Mouse (Mus musculus) layer of hippocampus, adult 8-10 months (tissue): ENCODE results near the gene Zfp113. TPM values are rescaled to one million over a fixed set of nuclear protein-coding genes. Genes with fewer than 3 reads are reported as not detected.
A peak's percentile ranks its signal among the peaks of the same experiment; 100 is the strongest.
"Not testable (repeated sequence)": the region's sequence is repeated elsewhere in the genome, so short reads cannot be mapped to it uniquely, and the experiment has no call there.

Source experiments
- DNase-seq, 2 experiments: peaks; one replicate each; pipeline ENCODE4 v3.0.0; 2022; ENCODE audit warnings: low spot score in 2 of 2
- microRNA-seq, 2 experiments: library from miRNA; unstranded; fragments of <30 nt; microRNA quantifications; one replicate each; pipeline ENCODE4 v1.2.0; 2022
- total RNA-seq, 4 experiments: library from RNA; stranded (reverse); gene quantifications; 2 replicates each; pipeline ENCODE4 v1.2.4; 2022

Zfp113 gene
- total RNA-seq, 4 experiments from 2014 or later, result 10.1 to 14.6 (median 13.2) TPM

DNA sequence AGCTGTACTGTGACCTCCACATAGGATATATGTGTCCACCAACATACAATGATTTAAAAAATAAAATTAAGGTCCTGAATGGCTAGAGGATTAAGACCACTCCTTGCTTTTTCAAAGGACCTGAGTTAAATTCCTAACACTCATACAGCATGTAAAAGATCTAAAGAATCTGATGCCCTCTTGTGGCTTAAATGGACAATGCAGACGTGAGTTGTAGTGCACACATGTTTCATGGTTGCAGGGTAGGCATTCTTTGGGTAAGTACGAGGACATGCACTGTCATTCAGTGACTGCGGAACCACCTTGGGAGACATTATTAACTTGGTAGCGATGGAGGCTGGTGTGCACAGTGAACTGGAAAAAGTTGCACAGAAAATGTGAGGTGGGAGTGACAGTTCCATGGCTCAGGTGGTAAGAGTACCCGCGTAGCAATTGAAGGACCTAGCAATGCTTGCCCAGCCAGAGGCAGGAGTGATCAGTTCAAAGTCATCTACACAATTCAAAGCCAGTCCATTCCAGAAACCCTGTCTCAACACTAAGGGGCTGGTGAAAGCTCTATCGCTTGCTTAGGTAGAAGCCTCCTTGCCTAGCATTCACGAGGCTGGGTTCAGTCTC, 17.5 kb downstream of the Zfp113 start:
- no peak for DNase-seq

DNA sequence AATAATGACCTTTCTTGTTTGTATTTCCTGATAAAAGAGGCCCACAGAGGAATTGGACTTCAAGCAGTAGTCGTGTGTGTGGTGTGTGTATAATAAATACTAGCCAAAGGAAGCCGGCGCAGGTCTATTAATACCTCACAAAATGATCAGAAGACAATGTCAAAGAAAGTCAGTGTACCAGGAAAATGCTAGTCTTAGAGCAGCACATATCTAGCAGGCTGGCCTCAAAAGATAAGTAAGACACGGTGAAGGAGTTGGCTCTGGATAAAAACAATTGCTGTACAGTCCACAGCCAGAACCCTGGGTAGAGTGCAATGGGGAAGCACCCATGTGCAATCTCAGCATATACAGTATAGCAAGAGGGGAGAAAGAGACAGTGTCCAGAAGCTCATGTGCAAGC, 18.3 kb downstream of the Zfp113 start:
- no peak for DNase-seq

DNA sequence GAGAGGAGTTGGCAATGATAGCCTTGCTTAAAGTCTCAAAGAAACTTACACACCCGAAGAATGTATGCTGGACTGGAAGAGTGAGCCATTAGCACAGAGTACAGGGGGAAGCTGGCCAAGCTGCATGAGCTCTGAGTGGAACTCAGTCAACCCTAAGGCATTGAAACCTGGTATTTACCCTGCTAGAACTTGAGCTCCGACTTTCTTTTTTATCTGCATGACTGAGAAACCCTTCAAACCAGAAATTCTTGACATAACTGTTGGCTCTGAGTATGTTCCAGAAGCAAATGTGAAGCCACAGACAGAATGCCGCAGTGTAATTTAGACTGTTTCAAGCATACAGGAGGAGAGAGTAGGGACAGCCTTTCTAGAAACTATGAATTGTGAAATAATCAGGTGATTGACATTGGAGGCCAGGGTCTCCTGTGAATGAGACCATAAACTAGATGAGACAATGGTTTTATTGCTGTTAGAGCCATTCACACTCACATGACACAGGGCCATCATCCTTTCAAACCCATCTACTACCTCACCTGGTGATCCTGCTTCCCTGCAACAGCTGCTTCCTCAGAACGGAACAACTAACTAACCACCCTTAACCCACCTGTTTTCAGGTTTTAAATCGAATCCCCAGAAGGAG, 23.0 kb downstream of the Zfp113 start:
- DNase-seq, result no peak

DNA sequence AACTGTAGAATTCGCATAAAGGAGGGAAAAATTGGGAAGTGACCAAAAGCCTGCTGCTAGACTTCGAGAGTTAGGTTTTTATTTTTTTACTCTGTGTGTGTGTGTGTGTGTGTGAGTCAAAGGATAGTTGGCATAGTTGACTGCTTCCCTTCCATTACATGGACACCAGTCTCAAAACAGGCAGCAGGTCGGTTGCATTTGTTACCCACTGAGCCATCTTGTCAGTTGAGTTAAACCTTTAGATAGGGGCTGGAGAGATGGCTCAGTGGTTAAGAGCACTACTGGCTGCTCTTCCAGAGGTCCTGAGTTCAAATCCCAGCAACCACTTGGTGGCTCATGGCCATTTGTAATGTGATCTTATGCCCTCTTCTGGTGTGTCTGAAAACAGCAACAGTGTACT, 37.5 kb downstream of the Zfp113 start:
- DNase-seq, result no peak

DNA sequence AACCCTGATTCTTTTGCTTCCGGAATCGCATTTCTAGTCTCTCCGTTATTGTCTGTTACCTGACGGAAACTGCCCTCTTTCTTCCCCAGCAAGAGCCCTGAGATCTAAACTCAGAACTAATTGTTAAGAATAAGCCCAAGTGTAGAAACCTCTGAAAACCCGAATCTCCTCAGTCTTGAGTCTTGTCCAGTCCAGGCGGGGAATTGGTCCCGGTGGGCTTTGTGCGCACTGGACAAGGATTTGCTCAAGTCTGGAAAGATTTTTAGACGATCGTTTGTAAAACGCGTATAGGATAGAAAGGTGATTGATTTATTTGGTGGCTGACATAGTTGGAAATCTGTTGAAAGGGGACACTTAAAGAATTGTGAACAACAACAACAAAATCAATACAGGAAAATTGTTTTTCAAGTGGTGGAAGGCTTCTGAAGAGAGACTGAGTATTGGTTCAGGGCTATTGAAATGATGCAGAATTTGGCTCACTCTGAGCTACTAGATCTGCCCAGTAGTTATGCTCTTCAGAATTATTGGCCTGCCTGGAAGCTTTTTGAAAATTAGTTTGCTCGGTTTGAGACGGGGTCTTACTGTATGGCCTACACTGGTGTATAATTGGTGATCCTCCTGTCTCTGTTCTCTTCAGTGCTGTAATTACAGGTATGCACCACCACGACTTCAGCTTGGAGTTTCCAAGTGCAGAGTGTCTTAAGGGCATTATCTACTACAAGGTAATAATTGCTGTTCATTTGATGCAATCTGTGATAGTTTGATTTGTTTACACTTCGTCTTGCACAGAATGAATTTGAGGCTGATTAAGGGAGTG, 38.1 kb downstream of the Zfp113 start:
- no peak for DNase-seq

DNA sequence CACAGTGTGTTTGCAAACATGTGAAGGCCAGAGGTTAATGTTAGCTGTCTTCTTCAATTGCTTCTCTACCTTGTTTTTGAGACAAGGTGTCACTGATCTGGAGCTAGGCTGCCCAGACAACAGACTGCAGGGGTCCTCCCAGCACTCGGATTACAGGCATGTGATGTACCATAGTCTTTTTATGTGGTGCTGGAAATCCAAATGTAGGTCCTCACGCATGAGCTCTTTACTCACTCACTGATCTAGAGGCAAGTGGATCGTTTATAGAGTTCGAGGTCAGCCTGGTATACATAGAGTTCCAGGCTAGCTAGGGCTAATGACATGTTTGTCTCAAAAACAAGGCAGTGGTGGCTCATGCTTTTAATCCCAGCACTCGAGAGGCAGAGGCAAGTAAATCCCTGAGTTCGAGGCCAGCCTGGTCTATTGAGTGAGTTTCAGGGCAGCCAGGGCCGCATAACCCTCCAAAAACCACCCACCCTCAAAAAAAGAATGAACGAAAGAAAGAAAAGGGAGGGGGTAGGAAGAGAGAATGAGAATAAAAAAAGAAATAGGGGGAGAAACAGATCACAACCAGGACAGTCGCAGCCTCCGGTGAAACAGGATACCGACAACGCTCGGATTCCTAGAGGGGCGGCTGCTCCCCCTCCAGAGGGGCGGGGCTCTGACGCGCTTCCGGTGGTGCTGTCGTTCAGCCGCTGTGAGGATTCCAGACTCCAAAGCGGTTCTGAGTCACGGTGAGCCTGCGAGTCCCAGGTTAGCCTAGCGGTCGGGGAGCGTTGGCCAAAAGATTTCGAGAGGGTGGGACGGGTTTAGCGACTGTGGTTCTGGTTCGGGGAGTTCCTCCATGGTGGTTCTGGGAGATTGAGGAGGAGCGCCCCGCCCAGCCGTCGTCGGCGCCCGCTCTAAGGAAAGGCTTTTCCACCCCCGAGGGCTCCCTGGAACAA, 39.0 kb downstream of the Zfp113 start, which contains the start of gene Zscan21:
TSS of gene Zscan21 (plus strand) at position 649 of the 944 bp plus-strand sequence.
- peak; percentile 79 to 83 for DNase-seq

DNA sequence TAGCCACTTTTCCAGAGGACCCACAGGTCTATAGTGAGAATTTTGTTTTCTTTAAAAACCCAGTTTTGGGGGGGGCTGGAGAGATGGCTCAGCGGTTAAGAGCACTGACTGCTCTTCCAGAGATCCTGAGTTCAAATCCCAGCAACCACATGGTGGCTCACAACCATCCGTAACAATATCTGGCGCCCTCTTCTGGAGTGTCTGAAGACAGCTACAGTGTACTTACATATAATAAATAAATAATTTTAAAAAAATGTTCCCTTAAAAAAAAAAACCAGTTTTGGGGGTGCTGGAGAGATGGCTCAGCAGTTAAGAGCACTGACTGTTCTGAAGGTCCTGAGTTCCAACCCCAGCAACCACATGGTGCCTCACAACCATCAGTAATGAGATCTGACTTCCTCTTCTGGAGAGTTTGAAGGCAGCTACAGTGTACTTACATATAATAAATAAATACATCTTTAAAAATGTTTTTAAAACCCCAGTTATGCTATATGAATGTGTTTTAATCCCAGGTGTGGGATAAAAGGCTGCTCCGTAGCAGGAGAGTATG, 45.6 kb downstream of the Zfp113 start:
- DNase-seq, result not testable (repeated sequence)

DNA sequence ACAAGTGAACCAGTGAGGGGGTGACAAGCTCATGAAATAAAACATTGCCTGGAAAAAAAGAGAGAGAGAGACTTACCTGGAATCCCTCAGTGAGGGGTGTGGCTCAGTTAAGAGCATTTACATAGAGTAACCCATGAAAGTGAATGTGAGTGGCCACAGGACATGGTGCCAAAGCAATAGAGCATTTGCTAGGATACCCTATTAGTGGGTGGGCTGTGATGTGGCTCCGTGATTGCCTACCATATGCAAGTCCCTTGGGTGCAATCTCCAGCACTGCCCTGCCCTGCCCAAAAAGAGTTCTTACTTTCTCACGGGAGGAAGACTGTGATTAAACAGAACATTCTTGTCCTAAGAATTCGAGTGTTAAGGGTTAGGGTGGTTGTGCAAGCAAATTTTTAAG, 48.4 kb downstream of the Zfp113 start:
- DNase-seq, result no peak

DNA sequence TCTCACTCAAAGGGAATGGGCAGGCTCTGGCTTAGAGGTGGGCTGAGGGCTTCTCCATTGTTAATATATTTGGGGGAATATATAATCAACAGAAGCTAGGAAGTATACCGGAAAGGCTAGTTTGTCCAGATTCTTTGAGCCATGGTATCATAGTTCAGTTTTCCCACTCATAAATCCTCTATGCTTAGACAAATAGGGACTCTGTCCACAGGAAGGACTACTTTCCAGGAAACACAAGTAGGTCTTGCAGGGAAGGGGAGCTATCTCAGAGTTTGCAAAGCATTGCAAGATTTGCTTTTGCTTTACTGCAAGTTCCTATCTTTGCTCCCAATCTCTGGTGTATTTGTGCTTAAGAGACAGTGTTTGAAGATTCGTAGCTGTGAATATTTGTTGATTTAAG, 50.6 kb downstream of the Zfp113 start:
- no peak for DNase-seq

DNA sequence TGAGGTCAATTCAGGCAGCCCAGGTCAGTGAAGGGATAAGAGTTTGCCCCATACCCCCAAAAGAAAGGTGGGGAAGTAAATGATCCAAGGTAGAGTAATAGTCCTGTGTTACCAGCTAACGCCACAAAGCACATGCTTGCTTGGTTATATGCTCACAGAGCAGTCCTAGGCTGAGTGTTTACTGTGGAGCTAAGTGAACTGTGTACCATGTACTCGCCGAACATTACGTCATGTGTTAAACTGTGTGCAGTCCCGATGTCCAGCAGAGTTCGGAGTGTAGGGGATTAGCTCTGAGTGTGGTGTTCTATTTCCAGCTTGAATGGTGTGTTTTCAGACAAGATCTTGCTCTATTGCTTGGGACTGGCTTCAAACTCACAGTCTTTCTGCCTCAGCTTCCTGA, 61.1 kb downstream of the Zfp113 start:
- no peak for DNase-seq

DNA sequence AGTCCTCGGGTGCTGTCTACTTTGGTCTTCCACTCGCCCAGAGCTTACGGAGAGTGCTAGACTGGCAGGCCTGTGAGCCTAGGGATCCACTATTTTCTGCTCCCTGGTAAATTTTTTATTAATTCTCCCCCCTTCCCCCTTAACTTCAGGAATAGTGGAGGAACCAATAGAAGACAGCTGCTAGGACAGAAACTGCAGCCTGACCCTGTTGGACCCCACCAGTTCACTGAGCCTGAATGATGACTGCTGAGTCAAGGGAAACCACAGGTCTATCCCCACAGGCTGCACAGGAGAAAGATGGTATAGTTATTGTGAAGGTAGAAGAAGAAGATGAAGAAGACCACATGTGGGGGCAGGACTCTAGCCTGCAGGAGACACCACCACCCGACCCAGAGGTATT, 62.8 kb downstream of the Zfp113 start:
- no peak for DNase-seq

DNA sequence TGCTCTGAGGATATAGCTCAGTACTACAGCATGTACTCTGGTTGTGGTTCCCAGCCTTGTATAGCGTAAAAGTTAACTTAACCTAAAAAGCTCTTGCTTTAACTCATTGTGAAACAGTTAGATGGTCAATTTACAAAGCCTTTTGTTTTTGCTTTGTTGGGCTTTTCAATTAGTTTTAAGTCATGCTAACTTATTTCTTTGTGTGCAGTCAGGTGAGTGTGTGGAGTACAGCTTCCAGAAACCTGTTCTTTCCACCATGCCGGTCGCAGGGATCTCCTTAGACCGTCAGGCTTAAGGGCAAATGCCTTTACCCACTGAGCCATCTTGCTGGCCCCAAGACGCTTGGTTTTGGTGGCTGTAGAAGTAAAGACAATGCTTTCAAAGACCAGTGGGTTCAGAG, 64.8 kb downstream of the Zfp113 start:
- DNase-seq, result no peak

DNA sequence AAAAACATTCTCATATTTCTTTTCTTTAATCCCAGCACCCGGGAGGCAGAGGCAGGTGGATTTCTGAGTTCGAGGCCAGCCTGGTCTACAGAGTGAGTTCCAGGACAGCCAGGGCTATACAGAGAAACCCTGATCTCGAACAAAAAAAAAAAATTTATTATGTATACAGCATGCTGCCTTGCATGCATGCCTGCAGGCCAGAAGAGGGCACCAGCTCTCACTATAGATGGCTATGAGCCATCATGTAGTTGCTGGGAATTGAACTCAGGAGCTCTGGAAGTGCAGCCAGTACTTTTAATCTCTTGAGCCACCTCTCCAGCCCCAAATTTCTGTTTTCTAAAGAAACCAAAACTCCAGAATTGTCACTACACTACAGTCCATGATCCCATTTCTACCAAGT, 65.3 kb downstream of the Zfp113 start:
- DNase-seq, result no peak

Small RNA genes within 50 kb of the gene (microRNA-seq; reads per million reads assigned to microRNA genes)
- 117 to 355 reads per million in 2 experiments for gene Mir106b
- gene Mir25, result 36.7 to 72.8 reads per million in 2 experiments
- gene Mir93, result 1,196 to 1,469 reads per million in 2 experiments

Other genes starting within 250 kb of the Zfp113 start
- gene Cyp3a13, start 234.1 kb downstream of the Zfp113 start, total RNA-seq, result under 1 TPM; 0.14 to 0.49 (median 0.31) TPM
- gene Gjc3, start 192.6 kb downstream of the Zfp113 start, total RNA-seq, result 10 to 100 TPM; 21.7 to 35.9 (median 28.1) TPM
- not detected for gene Azgp1, start 174.2 kb downstream of the Zfp113 start, total RNA-seq
- gene Smok3a, start 134.5 kb downstream of the Zfp113 start, total RNA-seq, result not detected
- gene Smok3b, start 134.3 kb downstream of the Zfp113 start, total RNA-seq, result not detected
- not detected for gene Smok3c, start 102.5 kb downstream of the Zfp113 start, total RNA-seq
- gene Zkscan1, start 70.7 kb downstream of the Zfp113 start, total RNA-seq, result 10 to 100 TPM; 40.0 to 46.4 (median 43.2) TPM
- gene Zscan21, start 38.8 kb downstream of the Zfp113 start, total RNA-seq, result 10 to 100 TPM; 13.4 to 17.5 (median 15.9) TPM
- gene Cops6, start 5.3 kb upstream of the Zfp113 start, total RNA-seq, result 100 to 1,000 TPM; 132 to 137 (median 134) TPM
- 10 to 100 TPM; 24.7 to 32.5 (median 28.9) TPM for gene Ap4m1, start 16.3 kb upstream of the Zfp113 start, total RNA-seq
- gene Mcm7, start 16.7 kb upstream of the Zfp113 start, total RNA-seq, result 10 to 100 TPM; 14.1 to 17.9 (median 16.0) TPM
- 10 to 100 TPM; 37.9 to 42.7 (median 39.1) TPM for gene Taf6, start 31.7 kb upstream of the Zfp113 start, total RNA-seq
- 10 to 100 TPM; 12.1 to 14.7 (median 13.6) TPM for gene Cnpy4, start 31.7 kb upstream of the Zfp113 start, total RNA-seq
- 10 to 100 TPM in 2 of 4 experiments, 1 to 10 TPM in 2; 7.4 to 11.1 (median 9.5) TPM for gene Mblac1, start 38.6 kb upstream of the Zfp113 start, total RNA-seq
- under 1 TPM in 2 of 4 experiments, not detected in 2; 0.19 to 0.37 TPM for gene Nxpe5, start 70.2 kb upstream of the Zfp113 start, total RNA-seq
- 10 to 100 TPM; 51.6 to 61.3 (median 58.0) TPM for gene Lamtor4, start 99.7 kb upstream of the Zfp113 start, total RNA-seq
- gene BC037034, start 108.3 kb upstream of the Zfp113 start, total RNA-seq, result 10 to 100 TPM; 64.7 to 74.1 (median 70.8) TPM
- gene Gal3st4, start 117.1 kb upstream of the Zfp113 start, total RNA-seq, result 1 to 10 TPM; 2.9 to 5.2 (median 4.0) TPM
- gene Gm43720, start 124.2 kb upstream of the Zfp113 start, total RNA-seq, result not detected
- gene Gpc2, start 124.3 kb upstream of the Zfp113 start, total RNA-seq, result 1 to 10 TPM; 1.5 to 2.2 (median 1.8) TPM
- gene Stag3, start 124.5 kb upstream of the Zfp113 start, total RNA-seq, result 1 to 10 TPM in 2 of 4 experiments, under 1 TPM in 2; 0.33 to 2.7 (median 1.1) TPM
- 1 to 10 TPM in 1 of 4 experiments, under 1 TPM in 1, not detected in 2; 0.58 to 1.5 TPM for gene Pvrig, start 186.2 kb upstream of the Zfp113 start, total RNA-seq